Mouse (Mus musculus): Measurements from ENCODE around the gene Srsf10. TPM values are rescaled to one million over a fixed set of nuclear protein-coding genes. Genes with fewer than 3 reads are reported as not detected.
A peak's percentile ranks its signal among the peaks of the same experiment; 100 is the strongest.

Gene Srsf10
- polyA plus RNA-seq, 1 experiment from 2014 or later: 227 TPM

DNA sequence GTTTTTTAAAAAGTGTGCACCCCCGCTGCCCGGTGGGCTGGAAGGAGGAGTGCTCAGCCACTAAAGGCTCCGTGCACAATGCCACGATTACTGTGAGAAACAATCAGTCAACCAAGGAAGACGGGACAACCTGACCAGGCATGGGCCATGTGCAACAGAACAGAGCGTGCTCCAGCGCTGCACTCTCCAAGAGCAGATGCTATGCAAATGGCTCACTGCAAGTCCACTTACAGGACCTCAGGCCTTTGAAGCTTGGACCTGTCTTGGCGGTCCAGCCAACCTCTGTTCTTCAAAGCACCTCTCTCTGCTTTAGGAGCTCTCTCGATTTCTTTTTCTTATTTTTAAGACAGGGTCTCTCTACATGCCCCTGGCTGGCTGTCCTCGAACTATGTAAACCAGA is 25.0 kb downstream of the Srsf10 start:
- WGBS: 83% methylated on average over 10 of the region's 10 CpGs
- Histone ChIP-seq H3K4me3 (no peak overlapping the region), H3K9me3 (no peaks in the 10 kb centered on the region), H3K27ac (no peak overlapping the region), H3K27me3 (ENCODE audit: insufficient read depth, poor library complexity, severe bottlenecking) (no peaks in the 10 kb centered on the region), H3K4me1 (peaks cover 33% of the 10 kb centered on the region), H3K36me3 (no peaks in the 10 kb centered on the region)
- peak; percentile 61 for DNase-seq (ENCODE audit: low spot score)

- Histone ChIP-seq H3K4me3 (no peak overlapping the region), H3K36me3 (no peaks in the 10 kb centered on the region), H3K4me1 (peaks cover 19% of the 10 kb centered on the region), H3K9me3 (no peaks in the 10 kb centered on the region), H3K27me3 (ENCODE audit: insufficient read depth, poor library complexity, severe bottlenecking) (no peaks in the 10 kb centered on the region), H3K27ac (no peak overlapping the region)
- peak; percentile 16 for DNase-seq (ENCODE audit: low spot score)
- 74% methylated on average over 6 of the region's 6 CpGs for WGBS
Observed at GRCm38 (mm10) chr4:135882023-135882422, 26.5 kb downstream of the Srsf10 start.

- Histone ChIP-seq H3K36me3 (no peaks in the 10 kb centered on the region), H3K4me1 (peaks cover 19% of the 10 kb centered on the region), H3K4me3 (no peak overlapping the region), H3K27ac (peak overlapping the region; percentile 53), H3K27me3 (ENCODE audit: insufficient read depth, poor library complexity, severe bottlenecking) (no peaks in the 10 kb centered on the region), H3K9me3 (no peaks in the 10 kb centered on the region)
- WGBS: 49% methylated on average over 10 of the region's 10 CpGs
- DNase-seq (ENCODE audit: low spot score): peak; percentile 62
Observed at GRCm38 (mm10) chr4:135883401-135883851, 27.9 kb downstream of the Srsf10 start.

GRCm38 (mm10) chr4:135883881-135884516 is 28.5 kb downstream of the Srsf10 start:
- 64% methylated on average over 7 of the region's 7 CpGs for WGBS
- Histone ChIP-seq H3K4me3 (no peak overlapping the region), H3K4me1 (peaks cover 20% of the 10 kb centered on the region), H3K27ac (peak overlapping the region; percentile 52; the same call in 1 of the 2 replicates), H3K27me3 (ENCODE audit: insufficient read depth, poor library complexity, severe bottlenecking) (no peaks in the 10 kb centered on the region), H3K36me3 (no peaks in the 10 kb centered on the region), H3K9me3 (no peaks in the 10 kb centered on the region)
- DNase-seq (ENCODE audit: low spot score): peak; percentile 71

- no peaks in the 10 kb centered on the region for H3K36me3 ChIP-seq
- no peaks in the 10 kb centered on the region for H3K27me3 ChIP-seq (ENCODE audit: insufficient read depth, poor library complexity, severe bottlenecking)
- peaks cover 20% of the 10 kb centered on the region for H3K4me1 ChIP-seq
- peak overlapping the region; percentile 52; the same call in 1 of the 2 replicates for H3K27ac ChIP-seq
- H3K4me3 ChIP-seq: no peak overlapping the region
- WGBS: 68% methylated on average over 6 of the region's 6 CpGs
- no peaks in the 10 kb centered on the region for H3K9me3 ChIP-seq
- no peak for DNase-seq (ENCODE audit: low spot score)
Observed at GRCm38 (mm10) chr4:135884531-135884930, 29.0 kb downstream of the Srsf10 start.

DNA sequence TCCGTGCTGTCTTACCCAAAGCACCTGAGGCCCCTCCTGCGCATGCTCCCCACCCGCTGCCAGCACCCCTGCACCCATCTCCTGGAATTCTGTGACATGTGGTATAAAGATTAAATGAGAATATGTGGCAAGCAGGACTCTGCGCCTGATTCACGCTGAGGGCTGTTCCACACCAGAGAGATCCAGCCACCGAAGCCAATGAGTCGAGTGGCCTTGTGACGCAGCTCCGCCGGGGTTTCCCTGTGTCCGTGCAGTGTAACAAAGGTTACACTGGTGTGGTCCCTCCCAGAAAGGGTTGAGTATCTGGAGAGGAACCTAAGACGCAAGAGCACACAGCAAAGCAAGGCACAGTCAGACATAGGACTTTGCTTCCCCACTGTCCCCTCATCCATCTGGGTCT is 30.1 kb downstream of the Srsf10 start:
- H3K36me3 ChIP-seq: no peaks in the 10 kb centered on the region
- peak; percentile 22 for DNase-seq (ENCODE audit: low spot score)
- no peak overlapping the region for H3K4me3 ChIP-seq
- 85% methylated on average over 12 of the region's 12 CpGs for WGBS
- H3K4me1 ChIP-seq: peaks cover 20% of the 10 kb centered on the region
- no peak overlapping the region for H3K27ac ChIP-seq
- no peaks in the 10 kb centered on the region for H3K27me3 ChIP-seq (ENCODE audit: insufficient read depth, poor library complexity, severe bottlenecking)
- H3K9me3 ChIP-seq: no peaks in the 10 kb centered on the region

DNA sequence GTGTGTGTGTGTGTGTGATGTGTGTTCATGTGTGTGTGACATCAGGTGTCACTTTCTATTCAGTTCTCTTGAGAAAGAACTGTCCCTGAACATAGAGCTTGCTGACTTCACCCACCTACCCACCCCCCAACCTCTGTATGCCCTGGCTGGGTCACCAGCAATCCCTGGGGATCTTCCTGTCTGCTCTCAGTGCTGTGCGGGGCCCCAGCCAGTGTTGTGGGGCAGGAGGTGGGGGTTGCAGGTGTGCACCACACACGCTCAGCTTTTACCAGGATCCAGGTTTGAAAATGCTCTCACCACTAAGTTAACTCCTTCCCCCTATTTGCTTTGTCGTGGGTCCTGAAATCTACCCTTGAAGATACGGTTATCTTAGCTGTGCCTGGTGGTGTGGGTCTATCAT is 30.6 kb downstream of the Srsf10 start:
- Histone ChIP-seq H3K27ac (no peak overlapping the region), H3K9me3 (no peaks in the 10 kb centered on the region), H3K4me1 (peaks cover 20% of the 10 kb centered on the region), H3K36me3 (no peaks in the 10 kb centered on the region), H3K4me3 (no peak overlapping the region), H3K27me3 (ENCODE audit: insufficient read depth, poor library complexity, severe bottlenecking) (no peaks in the 10 kb centered on the region)
- peak; percentile 42 for DNase-seq (ENCODE audit: low spot score)
- 75% methylated on average over 4 of the region's 4 CpGs for WGBS

GRCm38 (mm10) chr4:135888448-135889057 is 33.0 kb downstream of the Srsf10 start:
- peak; percentile 35 for DNase-seq (ENCODE audit: low spot score)
- Histone ChIP-seq H3K4me3 (no peak overlapping the region), H3K9me3 (no peaks in the 10 kb centered on the region), H3K36me3 (no peaks in the 10 kb centered on the region), H3K27me3 (ENCODE audit: insufficient read depth, poor library complexity, severe bottlenecking) (no peaks in the 10 kb centered on the region), H3K4me1 (peaks cover 22% of the 10 kb centered on the region), H3K27ac (no peak overlapping the region; the same call in 1 of the 2 replicates)
- 83% methylated on average over 24 of the region's 24 CpGs for WGBS

- no peaks in the 10 kb centered on the region for H3K9me3 ChIP-seq
- no peak overlapping the region for H3K27ac ChIP-seq
- peaks cover 14% of the 10 kb centered on the region for H3K4me1 ChIP-seq
- H3K4me3 ChIP-seq: no peak overlapping the region
- no peaks in the 10 kb centered on the region for H3K36me3 ChIP-seq
- WGBS: 77% methylated on average over 7 of the region's 7 CpGs
- no peaks in the 10 kb centered on the region for H3K27me3 ChIP-seq (ENCODE audit: insufficient read depth, poor library complexity, severe bottlenecking)
- DNase-seq (ENCODE audit: low spot score): peak; percentile 64
Observed at GRCm38 (mm10) chr4:135889146-135889883, 33.8 kb downstream of the Srsf10 start.

DNA sequence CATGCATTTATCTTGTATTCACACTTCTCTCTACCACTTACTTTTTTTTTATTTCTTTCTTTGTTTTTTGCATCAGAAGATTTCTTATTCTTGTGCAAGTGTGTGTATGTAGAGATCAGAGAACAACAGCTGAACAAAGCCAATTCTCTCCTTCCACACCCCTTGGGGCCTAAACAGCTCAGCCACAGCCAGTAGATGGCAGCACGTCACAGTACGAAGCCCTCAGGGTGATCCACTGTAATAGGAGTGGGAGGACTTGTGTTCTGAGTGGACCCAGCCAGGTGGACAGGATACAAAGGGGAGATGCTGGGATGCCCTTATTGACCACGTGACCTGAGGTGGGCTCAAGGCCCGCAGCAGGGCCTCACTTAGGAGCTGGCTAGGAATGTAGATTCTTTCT is 34.3 kb downstream of the Srsf10 start:
- H3K36me3 ChIP-seq: no peaks in the 10 kb centered on the region
- no peaks in the 10 kb centered on the region for H3K27me3 ChIP-seq (ENCODE audit: insufficient read depth, poor library complexity, severe bottlenecking)
- WGBS: 2% methylated on average over 4 of the region's 4 CpGs

GRCm38 (mm10) chr4:135891539-135891938 is 36.0 kb downstream of the Srsf10 start:
- Histone ChIP-seq H3K4me3 (no peak overlapping the region), H3K9me3 (no peaks in the 10 kb centered on the region), H3K36me3 (no peaks in the 10 kb centered on the region), H3K4me1 (peaks cover 24% of the 10 kb centered on the region), H3K27ac (no peak overlapping the region), H3K27me3 (ENCODE audit: insufficient read depth, poor library complexity, severe bottlenecking) (no peaks in the 10 kb centered on the region)
- no peak for DNase-seq (ENCODE audit: low spot score)
- 76% methylated on average over 2 of the region's 2 CpGs for WGBS

More for the DNA sequence above, 34.3 kb downstream of the Srsf10 start:
- DNase-seq (ENCODE audit: low spot score): peak; percentile 87
- no peak overlapping the region for H3K4me3 ChIP-seq
- peaks cover 11% of the 10 kb centered on the region for H3K4me1 ChIP-seq
- H3K9me3 ChIP-seq: no peaks in the 10 kb centered on the region
- no peak overlapping the region for H3K27ac ChIP-seq

DNA sequence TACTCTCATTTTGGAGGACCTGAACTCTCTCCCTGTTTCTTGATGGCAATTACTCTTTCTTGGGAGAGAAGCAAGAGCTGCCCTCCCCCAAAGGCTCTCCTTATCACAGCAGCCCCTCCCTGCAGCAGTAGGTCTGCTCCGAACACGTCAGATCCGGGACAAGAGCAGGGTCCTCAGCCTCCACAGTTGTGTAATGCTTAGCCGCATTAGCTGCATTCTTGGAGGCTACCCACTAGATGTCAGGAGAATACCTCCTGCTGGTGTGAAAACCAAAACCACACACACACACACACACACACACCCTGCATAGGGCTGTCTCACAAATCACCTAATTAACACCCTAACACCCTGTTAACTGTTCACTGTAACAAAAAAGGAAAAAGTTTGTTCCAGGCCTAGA is 37.3 kb downstream of the Srsf10 start:
- no peak overlapping the region for H3K4me3 ChIP-seq
- no peaks in the 10 kb centered on the region for H3K36me3 ChIP-seq
- no peak overlapping the region for H3K27ac ChIP-seq
- 28% methylated on average over 4 of the region's 4 CpGs for WGBS
- no peak for DNase-seq (ENCODE audit: low spot score)
- peaks cover 27% of the 10 kb centered on the region for H3K4me1 ChIP-seq
- no peaks in the 10 kb centered on the region for H3K9me3 ChIP-seq
- no peaks in the 10 kb centered on the region for H3K27me3 ChIP-seq (ENCODE audit: insufficient read depth, poor library complexity, severe bottlenecking)

GRCm38 (mm10) chr4:135895071-135895571 is 39.6 kb downstream of the Srsf10 start, which contains the start of gene Cnr2:
Gene Cnr2 (plus strand): TSS chr4:135895394.
- no peak for DNase-seq (ENCODE audit: low spot score)
- Histone ChIP-seq H3K9me3 (no peaks in the 10 kb centered on the region), H3K4me1 (peaks cover 31% of the 10 kb centered on the region), H3K27ac (no peak within 1 kb of the TSS; the same call in 1 of the 2 replicates), H3K27me3 (ENCODE audit: insufficient read depth, poor library complexity, severe bottlenecking) (no peaks in the 10 kb centered on the region), H3K36me3 (no peaks in the 10 kb centered on the region), H3K4me3 (no peak within 1 kb of the TSS)
- WGBS: 40% methylated on average over 8 of the region's 8 CpGs
